Mouse (Mus musculus) hindbrain, embryonic 15.5 days (tissue): ENCODE measurements around the gene Ssh3. TPM values are rescaled to one million over a fixed set of nuclear protein-coding genes. Genes with fewer than 3 reads are reported as not detected.

Experiments
- ATAC-seq: fragments of 200-750 bp; cut with Nextera tagmentation; 2 replicates; pipeline ENCODE4 v1.8.0; 2017; ENCODE audit warnings: low read depth, moderate number of reproducible peaks, moderate TSS enrichment; ENCODE audit not compliant: low FRiP score
- H3K27ac ChIP-seq: fragments of 300-500 bp; sonication (generic); replicated peaks from 2 replicates; pipeline ENCODE4 v1.5.1; 2015; ENCODE audit warnings: mild to moderate bottlenecking, inconsistent platforms
- H3K27me3 ChIP-seq: fragments of 300-500 bp; sonication (generic); 2 replicates; pipeline ENCODE4 v1.6.1; 2015; ENCODE audit warnings: control low read depth, inconsistent platforms
- H3K36me3 ChIP-seq: fragments of 300-500 bp; sonication (generic); 2 replicates; pipeline ENCODE4 v1.6.1; 2015; ENCODE audit warnings: control low read depth, inconsistent platforms
- H3K4me1 ChIP-seq: fragments of 300-500 bp; sonication (generic); replicated peaks from 2 replicates; pipeline ENCODE4 v1.6.1; 2015; ENCODE audit warnings: control low read depth, inconsistent platforms
- H3K4me2 ChIP-seq: fragments of 300-500 bp; sonication (generic); 2 replicates; pipeline ENCODE4 v1.6.1; 2015; ENCODE audit warnings: moderate library complexity, mild to moderate bottlenecking, inconsistent platforms
- H3K4me3 ChIP-seq: fragments of 300-500 bp; sonication (generic); 2 replicates; pipeline ENCODE4 v1.5.1; 2015; ENCODE audit warnings: mild to moderate bottlenecking, inconsistent platforms
- H3K9ac ChIP-seq: fragments of 300-500 bp; sonication (generic); 2 replicates; pipeline ENCODE4 v1.6.1; 2015; ENCODE audit warnings: inconsistent platforms
- H3K9me3 ChIP-seq: fragments of 300-500 bp; sonication (generic); 2 replicates; pipeline ENCODE4 v1.6.1; 2016; ENCODE audit warnings: control low read depth, inconsistent platforms
- WGBS: fragments of 180-500 bp; shearing (Covaris S2); methylation state at CpG from one replicate; pipeline ENCODE4 v1.1.7; 2015; 5-methylcytosine and 5-hydroxymethylcytosine counted together
- microRNA-seq: library from miRNA; unstranded; fragments of <30 nt; microRNA quantifications from one replicate; pipeline ENCODE4, GENCODE M21; 2016
- polyA plus RNA-seq: library from polyadenylated mRNA; unstranded; fragments of >200 nt; fragmentation: Nextera tagmentation; extraction: Ambion mirVana; gene quantifications from 2 replicates; pipeline ENCODE4 v1.2.1, GENCODE M21; 2015

Ssh3 gene
- polyA plus RNA-seq, 1 experiment from 2014 or later, result 18.5 TPM

DNA sequence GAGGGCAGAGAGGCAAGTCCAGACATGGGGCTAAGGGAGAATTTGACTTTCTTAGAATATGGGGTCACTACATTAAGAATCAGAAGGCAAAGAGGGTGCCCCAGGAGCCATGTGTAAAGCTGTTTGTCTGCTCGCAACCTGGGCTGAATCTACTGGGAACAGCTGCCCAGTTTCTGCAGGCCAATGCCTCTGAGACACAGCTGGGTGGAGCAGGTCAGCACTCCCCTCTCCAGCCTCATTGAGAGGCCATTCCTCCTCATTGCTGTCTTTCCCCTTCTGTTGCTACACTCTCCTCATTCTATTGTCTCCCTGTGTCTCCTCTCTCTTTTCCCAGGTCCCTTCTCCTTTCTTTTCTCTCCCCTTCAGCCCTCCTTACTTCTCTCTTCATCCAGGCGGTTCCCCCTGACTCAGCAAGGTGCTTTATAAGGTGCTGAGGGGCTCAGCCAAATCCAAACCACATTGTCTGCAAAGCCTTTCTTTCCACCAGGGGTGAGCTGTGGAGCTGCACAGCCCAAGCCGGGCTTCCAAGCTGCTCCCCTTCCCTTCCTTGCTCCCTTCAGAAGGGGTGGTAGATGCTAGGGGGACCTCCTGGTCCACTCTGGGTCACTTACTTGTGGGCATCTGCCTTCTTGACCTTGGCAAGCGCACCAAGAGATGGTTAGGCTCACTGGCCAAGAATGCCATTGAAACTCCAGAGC, 56.9 kb downstream of the Ssh3 start:
- no peak for ATAC-seq

More for the DNA sequence above, 56.9 kb downstream of the Ssh3 start:
- Histone ChIP-seq H3K9me3 (no peaks in the 10 kb centered on the region), H3K4me2 (no peak overlapping the region), H3K27ac (no peak overlapping the region), H3K36me3 (no peaks in the 10 kb centered on the region), H3K9ac (no peak overlapping the region), H3K27me3 (peaks cover 51% of the 10 kb centered on the region), H3K4me1 (peaks cover 38% of the 10 kb centered on the region), H3K4me3 (no peak overlapping the region)
- WGBS, result 24% methylated on average over 4 of the region's 4 CpGs

Small RNA genes within 50 kb of the gene (microRNA-seq; reads per million reads assigned to microRNA genes)
- gene Gm26115, result not detected
- gene Mir6985, result not detected

Other genes with a start within 250 kb of the Ssh3 start
- 534 and 573 TPM in 2 replicates for gene Gstp1, start 231.2 kb downstream of the Ssh3 start, polyA plus RNA-seq
- gene Gstp2, start 223.2 kb downstream of the Ssh3 start, polyA plus RNA-seq, result 0.60 and 2.2 TPM in 2 replicates
- not detected in 2 replicates for gene Gstp3, start 209.6 kb downstream of the Ssh3 start, polyA plus RNA-seq
- not detected in 2 replicates for gene Cabp2, start 187.6 kb downstream of the Ssh3 start, polyA plus RNA-seq
- gene Cdk2ap2, start 172.0 kb downstream of the Ssh3 start, polyA plus RNA-seq, result 82.5 and 92.5 TPM in 2 replicates
- gene Pitpnm1, start 169.2 kb downstream of the Ssh3 start, polyA plus RNA-seq, result 74.3 and 81.1 TPM in 2 replicates
- gene Aip, start 143.3 kb downstream of the Ssh3 start, polyA plus RNA-seq, result 102 and 104 TPM in 2 replicates
- 0.04 and 0.05 TPM in 2 replicates for gene Gpr152, start 129.4 kb downstream of the Ssh3 start, polyA plus RNA-seq
- 0.21 and 0.26 TPM in 2 replicates for gene Cabp4, start 125.1 kb downstream of the Ssh3 start, polyA plus RNA-seq
- gene Coro1b, start 120.6 kb downstream of the Ssh3 start, polyA plus RNA-seq, result 119 and 121 TPM in 2 replicates
- 0.26 and 0.83 TPM in 2 replicates for gene Ptprcap, start 115.6 kb downstream of the Ssh3 start, polyA plus RNA-seq
- 47.8 and 56.7 TPM in 2 replicates for gene Rps6kb2, start 105.8 kb downstream of the Ssh3 start, polyA plus RNA-seq
- 5.6 and 6.1 TPM in 2 replicates for gene Carns1, start 93.7 kb downstream of the Ssh3 start, polyA plus RNA-seq
- gene Tbc1d10c, start 77.9 kb downstream of the Ssh3 start, polyA plus RNA-seq, result 0.98 and 1.5 TPM in 2 replicates
- 582 and 587 TPM in 2 replicates for gene Ppp1ca, start 77.1 kb downstream of the Ssh3 start, polyA plus RNA-seq
- gene Rad9a, start 67.5 kb downstream of the Ssh3 start, polyA plus RNA-seq, result 25.5 and 27.5 TPM in 2 replicates
- 0.69 and 0.75 TPM in 2 replicates for gene Clcf1, start 54.9 kb downstream of the Ssh3 start, polyA plus RNA-seq
- gene AC109138.7, start 54.8 kb downstream of the Ssh3 start, polyA plus RNA-seq, result not detected in 2 replicates
- 19.2 and 20.9 TPM in 2 replicates for gene Pold4, start 37.3 kb downstream of the Ssh3 start, polyA plus RNA-seq
- 58.3 and 63.4 TPM in 2 replicates for gene Ankrd13d, start 14.0 kb upstream of the Ssh3 start, polyA plus RNA-seq
- 25.7 and 31.9 TPM in 2 replicates for gene Grk2, start 37.0 kb upstream of the Ssh3 start, polyA plus RNA-seq
- 32.7 and 36.3 TPM in 2 replicates for gene Kdm2a, start 129.1 kb upstream of the Ssh3 start, polyA plus RNA-seq
- 5.7 and 6.7 TPM in 2 replicates for gene Rhod, start 170.3 kb upstream of the Ssh3 start, polyA plus RNA-seq
- gene Syt12, start 208.3 kb upstream of the Ssh3 start, polyA plus RNA-seq, result 5.3 and 5.6 TPM in 2 replicates
- not detected in 2 replicates for gene 2010003K11Rik, start 229.4 kb upstream of the Ssh3 start, polyA plus RNA-seq
- 38.9 and 43.8 TPM in 2 replicates for gene Pcx, start 241.3 kb upstream of the Ssh3 start, polyA plus RNA-seq